Mouse (Mus musculus) brain, embryonic 14.5 days (tissue): Measurements from ENCODE around the gene Stap1.

Experiments used
- CTCF ChIP-seq: fragments of 200-500 bp; IDR thresholded peaks from 2 replicates; pipeline ENCODE4 v1.5.1; 2012; ENCODE audit warnings: inconsistent platforms, mild to moderate bottlenecking, moderate library complexity, borderline replicate concordance; ENCODE audit not compliant: insufficient read depth, insufficient read length; ENCODE audit errors: extremely low read depth
- POLR2A ChIP-seq: fragments of 200-500 bp; IDR thresholded peaks from 2 replicates; pipeline ENCODE4 v1.6.1; 2012; ENCODE audit warnings: mild to moderate bottlenecking, inconsistent platforms, borderline replicate concordance; ENCODE audit not compliant: poor library complexity, insufficient read depth, insufficient read length, severe bottlenecking; ENCODE audit errors: extremely low read depth

DNA sequence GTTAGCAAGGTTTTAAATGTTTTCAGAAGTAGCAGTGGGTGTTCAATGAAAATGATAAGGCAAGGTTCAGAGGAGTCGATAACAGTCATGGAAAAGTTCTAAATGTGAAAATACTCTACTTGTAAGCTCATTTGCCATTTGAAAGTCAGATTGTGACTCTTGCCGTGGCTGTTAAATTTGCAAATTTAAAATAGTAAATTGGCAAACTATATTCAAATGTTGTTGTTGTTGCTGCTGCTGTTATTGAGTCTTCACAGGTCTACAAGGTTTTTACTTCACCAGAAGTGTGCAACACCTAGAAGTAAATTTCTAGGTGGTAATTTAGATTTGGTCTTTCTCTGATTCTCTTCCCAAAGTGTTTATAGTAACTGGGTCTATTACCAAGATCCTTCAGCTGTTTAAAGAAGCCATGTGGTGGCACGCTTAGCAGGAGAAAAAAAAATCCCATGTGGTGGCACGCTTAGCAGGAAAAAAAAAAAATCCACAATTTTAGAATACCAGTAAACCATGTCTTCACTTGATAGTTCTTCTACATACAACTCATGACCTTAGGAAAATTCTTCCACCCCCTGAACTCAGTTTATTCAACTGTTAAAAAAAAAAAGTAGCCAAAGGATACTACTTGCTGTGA is 1.3 kb downstream of the Stap1 start:
- TF ChIP-seq POLR2A (no peak), CTCF (no peak)
